Mouse (Mus musculus) megakaryocyte, embryonic 14.5 days (primary cell): ENCODE measurements around the gene A4gnt. TPM values are rescaled to one million over a fixed set of nuclear protein-coding genes. Genes with fewer than 3 reads are reported as not detected.
A peak's percentile ranks its signal among the peaks of the same experiment; 100 is the strongest.

Experiments used
- H3K27me3 ChIP-seq: replicated peaks from 2 replicates; pipeline ENCODE3; 2012; ENCODE audit warnings: inconsistent platforms
- H3K36me3 ChIP-seq: replicated peaks from 2 replicates; pipeline ENCODE3; 2012; ENCODE audit warnings: low read length, inconsistent platforms, mixed read lengths
- H3K4me1 ChIP-seq: 2 replicates; pipeline ENCODE4 v1.6.1; 2012; ENCODE audit warnings: inconsistent platforms
- H3K4me3 ChIP-seq: replicated peaks from 2 replicates; pipeline ENCODE3; 2012; ENCODE audit warnings: moderate library complexity, mild to moderate bottlenecking, inconsistent platforms
- H3K9me3 ChIP-seq: 2 replicates; pipeline ENCODE4 v1.6.1; 2012; ENCODE audit warnings: inconsistent platforms
- FLI1 ChIP-seq: IDR thresholded peaks from 2 replicates; pipeline ENCODE4 v1.6.1; 2012; ENCODE audit warnings: low read length, inconsistent platforms, mixed read lengths
- GATA1 ChIP-seq: IDR thresholded peaks from 3 replicates; pipeline ENCODE4 v1.6.1; 2012; ENCODE audit warnings: mixed read lengths, low read length, inconsistent platforms, borderline replicate concordance
- polyA plus RNA-seq: library from polyadenylated mRNA; stranded (reverse); fragments of >175 nt; gene quantifications from 2 replicates; pipeline ENCODE4 v1.2.3, GENCODE M21; 2012; ENCODE audit warnings: low replicate concordance; ENCODE audit not compliant: insufficient read depth

A4gnt gene
- polyA plus RNA-seq, 1 experiment: not detected

DNA sequence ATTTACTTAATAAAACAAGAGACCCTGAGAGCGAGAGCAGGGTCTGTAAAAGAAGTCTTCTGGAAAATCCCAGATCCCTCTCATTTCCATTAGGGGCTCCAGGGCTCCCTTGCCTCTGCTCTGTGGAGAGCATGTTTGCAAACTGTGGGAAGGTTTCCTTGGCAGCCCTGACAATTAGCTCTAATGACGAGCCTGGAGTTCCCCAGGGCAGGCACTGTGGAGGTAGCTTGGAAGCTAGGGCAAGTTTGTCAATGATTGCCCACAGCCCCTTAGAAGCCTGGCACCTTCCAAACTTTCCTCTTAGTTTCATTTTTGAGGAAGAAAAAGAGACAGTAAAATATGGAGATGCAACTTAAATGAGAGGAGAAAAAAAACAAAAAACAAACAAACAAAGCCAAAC is 19.5 kb downstream of the A4gnt start:
- TF ChIP-seq FLI1 (no peak), GATA1 (no peak)

GRCm38 (mm10) chr9:99632264-99632663 is 20.0 kb downstream of the A4gnt start:
- no peaks in the 10 kb centered on the region for H3K9me3 ChIP-seq
- no peaks in the 10 kb centered on the region for H3K36me3 ChIP-seq
- TF ChIP-seq GATA1: no peak
- no peak for TF ChIP-seq FLI1
- peaks cover 12% of the 10 kb centered on the region for H3K4me1 ChIP-seq
- peaks cover 30% of the 10 kb centered on the region for H3K27me3 ChIP-seq
- no peak overlapping the region for H3K4me3 ChIP-seq

More for the DNA sequence above, 19.5 kb downstream of the A4gnt start:
- no peak overlapping the region for H3K4me3 ChIP-seq
- H3K27me3 ChIP-seq: peaks cover 30% of the 10 kb centered on the region
- H3K4me1 ChIP-seq: peaks cover 12% of the 10 kb centered on the region
- no peaks in the 10 kb centered on the region for H3K36me3 ChIP-seq
- no peaks in the 10 kb centered on the region for H3K9me3 ChIP-seq

GRCm38 (mm10) chr9:99636776-99637175 is 24.5 kb downstream of the A4gnt start:
- Histone ChIP-seq H3K4me1 (no peaks in the 10 kb centered on the region; the same call in 1 of the 2 replicates), H3K4me3 (no peak overlapping the region), H3K36me3 (no peaks in the 10 kb centered on the region), H3K27me3 (peaks cover 6% of the 10 kb centered on the region), H3K9me3 (no peaks in the 10 kb centered on the region)
- no peak for TF ChIP-seq FLI1
- TF ChIP-seq GATA1: no peak

DNA sequence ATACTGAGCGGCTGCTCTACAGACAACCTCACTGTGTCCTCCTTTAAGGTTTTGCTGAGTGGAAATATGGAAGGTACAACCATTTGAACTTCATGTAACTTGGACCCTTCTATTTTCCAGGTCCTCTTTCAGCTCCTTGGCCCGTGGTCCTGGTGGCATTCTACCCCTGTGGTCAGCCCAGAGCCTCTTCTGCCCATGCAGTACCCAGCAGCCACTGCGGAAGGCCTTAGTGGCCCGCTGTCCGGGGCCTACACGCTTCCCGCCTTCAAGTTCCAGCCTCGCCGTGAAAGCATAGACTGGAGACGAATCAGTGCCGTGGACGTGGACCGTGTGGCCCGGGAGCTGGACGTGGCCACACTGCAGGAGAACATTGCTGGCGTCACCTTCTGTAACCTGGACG is 24.9 kb downstream of the A4gnt start:
- Histone ChIP-seq H3K9me3 (no peaks in the 10 kb centered on the region), H3K27me3 (peaks cover 6% of the 10 kb centered on the region), H3K4me1 (no peaks in the 10 kb centered on the region; the same call in 1 of the 2 replicates), H3K4me3 (peak overlapping the region; percentile 44), H3K36me3 (no peaks in the 10 kb centered on the region)
- no peak for TF ChIP-seq GATA1
- no peak for TF ChIP-seq FLI1

- H3K27me3 ChIP-seq: peaks cover 6% of the 10 kb centered on the region
- no peaks in the 10 kb centered on the region for H3K4me1 ChIP-seq
- peak overlapping the region; percentile 44 for H3K4me3 ChIP-seq
- H3K9me3 ChIP-seq: no peaks in the 10 kb centered on the region
- TF ChIP-seq FLI1: no peak
- TF ChIP-seq GATA1: no peak
- no peaks in the 10 kb centered on the region for H3K36me3 ChIP-seq
Observed at GRCm38 (mm10) chr9:99637736-99638135, 25.4 kb downstream of the A4gnt start.

GRCm38 (mm10) chr9:99639957-99640356 is 27.7 kb downstream of the A4gnt start:
- no peak for TF ChIP-seq GATA1
- no peak for TF ChIP-seq FLI1
- no peaks in the 10 kb centered on the region for H3K9me3 ChIP-seq
- no peaks in the 10 kb centered on the region for H3K36me3 ChIP-seq

DNA sequence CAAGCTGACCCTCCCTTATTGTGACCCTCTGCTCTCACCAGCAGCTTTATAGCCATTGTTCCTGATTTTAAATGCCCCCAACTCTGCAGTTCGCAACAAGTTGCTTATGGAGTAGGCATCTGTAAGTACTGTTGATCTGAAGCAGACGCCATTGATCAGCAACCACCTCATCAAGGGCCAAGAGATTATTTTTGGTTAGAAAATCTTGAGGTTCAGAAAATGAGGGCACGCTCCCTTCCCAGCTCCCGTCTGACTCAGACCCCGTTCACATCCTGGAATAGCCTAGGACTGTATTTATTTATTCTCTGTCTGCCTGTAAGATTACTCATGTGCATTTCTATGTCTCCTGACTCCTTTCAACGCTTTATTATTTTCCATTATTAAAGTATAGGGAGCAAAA is 33.1 kb downstream of the A4gnt start:
- no peaks in the 10 kb centered on the region for H3K9me3 ChIP-seq
- H3K36me3 ChIP-seq: no peaks in the 10 kb centered on the region
- TF ChIP-seq GATA1: no peak
- TF ChIP-seq FLI1: no peak
- H3K4me1 ChIP-seq: no peaks in the 10 kb centered on the region
- H3K4me3 ChIP-seq: no peak overlapping the region
- H3K27me3 ChIP-seq: no peaks in the 10 kb centered on the region

More at GRCm38 (mm10) chr9:99639957-99640356, 27.7 kb downstream of the A4gnt start:
- H3K4me1 ChIP-seq: no peaks in the 10 kb centered on the region
- no peak overlapping the region for H3K4me3 ChIP-seq
- peaks cover 3% of the 10 kb centered on the region for H3K27me3 ChIP-seq

- Histone ChIP-seq H3K9me3 (no peaks in the 10 kb centered on the region; the same call in 1 of the 2 replicates), H3K4me1 (no peaks in the 10 kb centered on the region), H3K36me3 (no peaks in the 10 kb centered on the region), H3K4me3 (no peak overlapping the region), H3K27me3 (no peaks in the 10 kb centered on the region)
- TF ChIP-seq FLI1 (no peak), GATA1 (no peak)
Observed at GRCm38 (mm10) chr9:99646102-99646501, 33.8 kb downstream of the A4gnt start.

- Histone ChIP-seq H3K4me3 (no peak overlapping the region), H3K27me3 (peaks cover 2% of the 10 kb centered on the region), H3K36me3 (no peaks in the 10 kb centered on the region), H3K4me1 (no peaks in the 10 kb centered on the region), H3K9me3 (no peaks in the 10 kb centered on the region)
- TF ChIP-seq FLI1 (no peak), GATA1 (no peak)
Observed at GRCm38 (mm10) chr9:99660756-99661155, 48.5 kb downstream of the A4gnt start.

DNA sequence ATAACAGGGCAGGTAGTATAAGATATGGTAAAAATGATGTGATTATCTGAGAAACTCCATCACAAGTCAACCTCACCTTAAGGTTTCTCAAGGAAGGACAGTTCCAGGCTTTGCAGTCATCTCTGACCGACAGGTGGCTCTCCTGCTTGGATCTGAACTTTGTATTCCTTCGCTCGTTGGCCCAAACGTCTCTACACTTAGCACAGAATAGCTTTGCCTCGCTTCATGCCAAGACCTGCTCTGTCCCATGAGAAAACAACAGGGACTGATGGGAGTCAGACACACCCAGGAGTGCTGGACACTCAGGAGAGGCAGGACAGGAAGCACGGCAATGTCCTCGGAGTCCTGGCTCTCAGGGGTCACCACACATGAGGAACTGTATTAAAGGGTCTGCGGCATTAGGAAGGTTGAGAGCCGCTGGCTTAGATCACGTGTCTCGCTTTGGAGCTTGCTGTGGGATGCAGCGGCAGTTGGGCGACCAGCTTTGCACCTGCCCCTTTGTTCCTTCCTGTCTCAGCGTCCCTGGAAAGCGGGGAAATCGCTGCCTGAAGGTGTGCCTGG is 49.4 kb downstream of the A4gnt start:
- no peak overlapping the region for H3K4me3 ChIP-seq
- H3K27me3 ChIP-seq: peaks cover 2% of the 10 kb centered on the region
- H3K4me1 ChIP-seq: no peaks in the 10 kb centered on the region
- H3K36me3 ChIP-seq: no peaks in the 10 kb centered on the region
- no peaks in the 10 kb centered on the region for H3K9me3 ChIP-seq
- TF ChIP-seq GATA1: no peak

- Histone ChIP-seq H3K4me1 (no peaks in the 10 kb centered on the region), H3K9me3 (no peaks in the 10 kb centered on the region), H3K36me3 (no peaks in the 10 kb centered on the region), H3K27me3 (peaks cover 2% of the 10 kb centered on the region), H3K4me3 (no peak overlapping the region)
- no peak for TF ChIP-seq FLI1
Observed at GRCm38 (mm10) chr9:99662406-99662805, 50.1 kb downstream of the A4gnt start.
